Mouse (Mus musculus): Measurements from ENCODE around the gene Jak1. TPM values are rescaled to one million over a fixed set of nuclear protein-coding genes. Genes with fewer than 3 reads are reported as not detected.

The Jak1 gene
- total and polyA plus RNA-seq, 3 experiments, result 37.3 to 41.9 TPM; not detected in 1

DNA sequence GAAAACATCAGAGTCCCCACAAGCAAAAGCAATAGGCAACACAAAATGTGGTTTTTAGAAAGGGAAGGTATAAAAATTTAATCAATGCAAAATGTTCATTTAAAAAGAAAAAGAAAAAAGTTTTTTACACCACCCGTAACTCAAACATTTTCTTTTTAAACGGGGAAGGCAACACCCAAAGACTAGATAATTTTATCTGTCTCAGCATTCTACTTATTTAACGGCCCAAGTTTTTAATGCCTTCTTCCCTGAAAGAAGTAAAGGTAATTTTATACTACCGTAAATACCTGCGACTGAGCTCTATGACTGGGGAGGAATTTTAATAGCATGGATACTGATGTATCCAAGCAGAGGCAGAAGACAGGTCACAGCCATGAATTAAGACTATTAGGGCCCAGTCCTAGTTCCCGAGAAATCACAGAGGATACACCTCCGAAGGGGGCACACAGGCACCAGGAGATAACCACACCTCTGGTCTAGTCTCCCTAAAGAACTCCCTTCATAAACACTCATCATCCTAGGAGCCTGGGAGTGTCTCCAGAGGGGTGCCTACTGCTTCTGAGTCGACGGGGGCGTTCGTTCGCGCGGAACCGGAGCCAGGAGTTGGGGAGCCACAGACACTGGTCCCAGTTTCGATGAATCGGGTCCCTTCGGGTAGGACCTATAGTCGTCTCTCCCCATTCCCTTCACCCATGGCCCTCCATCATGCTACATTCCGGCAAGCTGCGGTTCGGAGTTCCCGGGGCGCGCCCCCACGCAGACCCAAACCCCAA is 928 bp downstream of the Jak1 start:
- Histone ChIP-seq H3K79me2 (ENCODE audit: control insufficient read depth, insufficient read depth, low read length, poor library complexity) (peaks cover 45% of the 10 kb centered on the region), H3K4me1 (ENCODE audit: control insufficient read depth in 1 of 2, insufficient read depth in 2 of 2, low read length in 2 of 2) (peaks cover 17 to 19% of the 10 kb centered on the region in 2 experiments), H3K9me3 (replicated peaks; ENCODE audit: insufficient read depth, low read length) (no peaks in the 10 kb centered on the region), H3K36me3 (ENCODE audit: control insufficient read depth in 1 of 2, insufficient read depth in 2 of 2, low read length in 2 of 2) (peaks cover 0 to 22% of the 10 kb centered on the region in 2 experiments; a peak in 2 of 4 replicates), H3K4me3 (ENCODE audit: control insufficient read depth in 1 of 2, insufficient read depth in 1 of 2, low read depth in 2 of 2, low read length in 2 of 2) (peak overlapping the region; percentile 96), H3K27ac (ENCODE audit: control insufficient read depth, low read depth, low read length) (peak overlapping the region; percentile 29; the same call in 1 of the 2 replicates), H3K9ac (ENCODE audit: control insufficient read depth, low read depth, low read length, poor library complexity, severe bottlenecking) (peak overlapping the region; percentile 93), H3K27me3 (ENCODE audit: control insufficient read depth in 1 of 2, insufficient read depth in 2 of 2, low read length in 2 of 2) (no peaks in the 10 kb centered on the region)
- DNase-seq (ENCODE audit: low read depth, low spot score), result peak; percentile 68
- peak; percentile 45 for TF ChIP-seq MYB (IDR thresholded peaks at IDR 0.05; ENCODE audit: low read depth, low read length)
- TF ChIP-seq GABPA (IDR thresholded peaks at IDR 0.05; ENCODE audit: low read depth, low read length), result no peak
- TF ChIP-seq MYC (IDR thresholded peaks at IDR 0.05; ENCODE audit: low read depth, low read length), result 0 out of 2 replicates have a peak, but pooled peaks have one; percentile 29
- TF ChIP-seq TAL1 (IDR thresholded peaks at IDR 0.05; ENCODE audit: low read length), result no peak
- peak; percentile 29; the same call in 1 of the 2 replicates for TF ChIP-seq ZKSCAN1 (IDR thresholded peaks at IDR 0.05; ENCODE audit: low read depth, low read length)
- TF ChIP-seq JUND (IDR thresholded peaks at IDR 0.05; ENCODE audit: low read depth, low read length), result no peak
- TF ChIP-seq EP300 (IDR thresholded peaks at IDR 0.05; ENCODE audit: low read depth in 1 of 2, low read length in 2 of 2), result peak; percentile 50 to 56; a peak in 3 of 4 replicates
- TF ChIP-seq CTCF (IDR thresholded peaks at IDR 0.05 in 2 of 3, conservative IDR thresholded peaks at IDR 0.05 in 1 of 3; ENCODE audit: control insufficient read depth in 1 of 3, insufficient read depth in 1 of 3, low read depth in 2 of 3, low read length in 3 of 3, poor library complexity in 1 of 3, severe bottlenecking in 1 of 3), result no peak
- TF ChIP-seq SMC3 (IDR thresholded peaks at IDR 0.05; ENCODE audit: low read depth, low read length), result no peak
- 0 out of 2 replicates have a peak, but pooled peaks have one; percentile 11 for TF ChIP-seq TBP (IDR thresholded peaks at IDR 0.05; ENCODE audit: low read depth, low read length)
- TF ChIP-seq ZMIZ1 (IDR thresholded peaks at IDR 0.05; ENCODE audit: low read depth, low read length), result no peak
- TF ChIP-seq RCOR1 (IDR thresholded peaks at IDR 0.05; ENCODE audit: low read depth, low read length), result no peak
- TF ChIP-seq ELF1 (IDR thresholded peaks at IDR 0.05; ENCODE audit: low read depth, low read length), result 0 out of 2 replicates have a peak, but pooled peaks have one; percentile 15
- 0 out of 2 replicates have a peak, but pooled peaks have one; percentile 60 for TF ChIP-seq MAFK (IDR thresholded peaks at IDR 0.05; ENCODE audit: borderline replicate concordance, low read depth, low read length)
- no peak for TF ChIP-seq USF1 (IDR thresholded peaks at IDR 0.05; ENCODE audit: low read depth, low read length)
- TF ChIP-seq USF2 (IDR thresholded peaks at IDR 0.05; ENCODE audit: borderline replicate concordance in 1 of 2, insufficient read depth in 1 of 2, low read depth in 1 of 2, low read length in 2 of 2), result no peak
- TF ChIP-seq NRF1 (IDR thresholded peaks at IDR 0.05; ENCODE audit: insufficient read depth, low read depth, low read length, poor library complexity, severe bottlenecking), result no peak
- no peak for TF ChIP-seq KAT2A (conservative IDR thresholded peaks at IDR 0.05; ENCODE audit: low read depth, low read length)
- no peak for TF ChIP-seq ZNF384 (IDR thresholded peaks at IDR 0.05; ENCODE audit: low read depth, low read length)
- no peak; the same call in 1 of the 2 replicates for TF ChIP-seq CHD1 (IDR thresholded peaks at IDR 0.05; ENCODE audit: low read depth, low read length)
- no peak for TF ChIP-seq POLR2AphosphoS2 (IDR thresholded peaks at IDR 0.05; ENCODE audit: low read length)
- no peak for TF ChIP-seq ETS1 (IDR thresholded peaks at IDR 0.05; ENCODE audit: low read depth, low read length)
- peak; percentile 51 for TF ChIP-seq SIN3A (IDR thresholded peaks at IDR 0.05; ENCODE audit: low read length)
- TF ChIP-seq MXI1 (IDR thresholded peaks at IDR 0.05; ENCODE audit: low read depth, low read length), result peak; percentile 86
- TF ChIP-seq MAX (IDR thresholded peaks at IDR 0.05; ENCODE audit: low read length), result no peak
- no peak for TF ChIP-seq POLR2A (IDR thresholded peaks at IDR 0.05; ENCODE audit: control insufficient read depth in 1 of 2, insufficient read depth in 1 of 2, low read depth in 1 of 2, low read length in 2 of 2, poor library complexity in 1 of 2)
- peak; percentile 30; the same call in 1 of the 2 replicates for TF ChIP-seq TCF12 (IDR thresholded peaks at IDR 0.05; ENCODE audit: low read depth, low read length)
- TF ChIP-seq HCFC1 (IDR thresholded peaks at IDR 0.05; ENCODE audit: low read depth, low read length), result no peak
- 0 out of 2 replicates have a peak, but pooled peaks have one; percentile 52 for TF ChIP-seq UBTF (IDR thresholded peaks at IDR 0.05; ENCODE audit: borderline replicate concordance, insufficient read depth, low read depth, low read length)
- TF ChIP-seq NELFE (IDR thresholded peaks at IDR 0.05; ENCODE audit: low read depth, low read length), result no peak
- no peak for TF ChIP-seq BHLHE40 (IDR thresholded peaks at IDR 0.05; ENCODE audit: borderline replicate concordance, low read depth, low read length)
- TF ChIP-seq GATA1 (IDR thresholded peaks at IDR 0.05; ENCODE audit: low read depth, low read length), result no peak
- no peak for TF ChIP-seq E2F4 (IDR thresholded peaks at IDR 0.05; ENCODE audit: borderline replicate concordance, low read depth, low read length)
- no peak for TF ChIP-seq MEF2A (IDR thresholded peaks at IDR 0.05; ENCODE audit: extremely low read depth, insufficient replicate concordance, low read depth, low read length, poor library complexity, severe bottlenecking)
- no peak; the same call in 1 of the 2 replicates for TF ChIP-seq RAD21 (IDR thresholded peaks at IDR 0.05; ENCODE audit: low read depth, low read length)
